Mouse (Mus musculus): Measurements from ENCODE around the gene Eif4g3.

DNA sequence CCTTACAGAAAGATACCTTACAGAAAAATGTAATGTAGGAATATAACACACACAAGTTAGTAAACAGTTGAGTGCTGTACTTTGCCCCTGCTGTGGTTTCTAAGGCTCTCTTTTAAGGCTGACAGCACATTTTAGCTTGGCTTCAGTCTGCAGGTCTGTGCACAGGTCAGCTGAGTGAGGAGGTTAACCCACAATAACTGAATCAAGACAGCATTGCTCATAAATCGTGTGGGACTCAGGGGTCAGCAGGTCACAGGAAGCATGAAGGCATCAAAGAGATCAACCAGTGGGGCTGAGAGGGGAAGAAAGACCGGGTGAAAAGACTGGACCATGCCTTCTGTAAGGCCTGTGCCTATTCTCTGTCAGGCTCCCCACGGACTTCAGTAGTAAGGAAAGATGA, 116.5 kb downstream of the Eif4g3 start:
- TF ChIP-seq POLR2A (IDR thresholded peaks at IDR 0.05; ENCODE audit: control insufficient read depth, extremely low read depth, insufficient read depth, low read length, poor library complexity) (no peak), CTCF (IDR thresholded peaks at IDR 0.05; ENCODE audit: borderline replicate concordance, control insufficient read depth, extremely low read depth, insufficient read depth, low read length, poor library complexity) (no peak)

Data from thymus, adult 2 months (tissue).